Mouse (Mus musculus) heart, adult 2 months (tissue): ENCODE results near the gene Fzr1.

Experiments
- CTCF ChIP-seq: fragments of 200-600 bp; IDR thresholded peaks from 2 replicates; pipeline ENCODE4 v1.8.1; 2022; ENCODE audit warnings: antibody characterized with exemption, mild to moderate bottlenecking, moderate library complexity
- EP300 ChIP-seq: fragments of 200-500 bp; IDR thresholded peaks from 2 replicates; pipeline ENCODE4 v1.6.1; 2011; ENCODE audit warnings: low read depth, low read length, control low read depth; ENCODE audit not compliant: insufficient read depth
- POLR2A ChIP-seq: fragments of 200-500 bp; IDR thresholded peaks from 2 replicates; pipeline ENCODE4 v1.6.1; 2011; ENCODE audit warnings: mild to moderate bottlenecking, low read depth, low read length, control low read depth; ENCODE audit not compliant: insufficient read depth

DNA sequence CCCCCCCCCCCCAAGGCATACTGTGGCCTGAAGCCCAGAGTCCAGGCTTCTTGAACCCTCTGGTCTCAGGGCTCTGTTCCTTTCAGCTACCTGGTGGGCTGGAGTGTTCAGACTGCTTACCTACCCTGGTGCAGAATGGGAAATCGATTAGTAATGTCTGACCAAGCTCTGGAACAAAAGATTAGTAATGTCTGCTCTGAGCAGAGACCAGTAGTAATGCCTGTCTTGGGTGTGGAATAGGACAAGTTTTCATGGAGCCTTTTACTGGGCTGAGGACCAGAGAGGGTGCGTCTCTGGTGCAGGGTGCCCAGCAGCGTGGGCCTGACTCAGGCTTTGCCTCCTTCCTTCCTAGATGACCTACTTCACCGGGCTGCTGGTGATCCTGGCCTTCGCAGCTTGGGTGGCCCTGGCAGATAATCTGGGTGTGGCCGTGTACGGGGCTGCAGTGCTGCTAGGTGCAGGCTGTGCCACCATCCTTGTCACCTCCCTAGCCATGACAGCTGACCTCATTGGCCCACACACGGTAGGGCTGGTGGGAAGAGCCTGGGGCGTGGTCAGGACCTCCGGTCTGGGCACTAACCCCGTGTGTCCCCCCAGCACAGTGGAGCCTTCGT lies 15.9 kb downstream of the Fzr1 start:
- TF ChIP-seq POLR2A = no peak
- no peak for TF ChIP-seq CTCF
- no peak for TF ChIP-seq EP300
